Mouse (Mus musculus): Measurements from ENCODE around the gene Unc93b1.

Unc93b1 gene

GRCm38 (mm10) chr19:3935032-3935895 lies at the start of gene Unc93b1:
Unc93b1 (plus strand) TSS chr19:3935186.
- DNase-seq: no peak

- no peak for DNase-seq
These were observed 45.9 kb upstream of the Unc93b1 start for GRCm38 (mm10) chr19:3889096-3889495.

GRCm38 (mm10) chr19:3890181-3890580 lies 44.8 kb upstream of the Unc93b1 start:
- no peak for DNase-seq

GRCm38 (mm10) chr19:3893545-3894116 lies 41.4 kb upstream of the Unc93b1 start:
- no peak for DNase-seq

GRCm38 (mm10) chr19:3894294-3894693 lies 40.7 kb upstream of the Unc93b1 start:
- DNase-seq: no peak

- DNase-seq: no peak
These were observed 39.8 kb upstream of the Unc93b1 start for GRCm38 (mm10) chr19:3895171-3895631.

GRCm38 (mm10) chr19:3896208-3896607 lies 38.8 kb upstream of the Unc93b1 start:
- DNase-seq: no peak

GRCm38 (mm10) chr19:3897557-3897956 lies 37.4 kb upstream of the Unc93b1 start:
- no peak for DNase-seq

- no peak for DNase-seq
These were observed 36.0 kb upstream of the Unc93b1 start for GRCm38 (mm10) chr19:3898952-3899351.

- DNase-seq: no peak
These were observed 35.4 kb upstream of the Unc93b1 start for GRCm38 (mm10) chr19:3899618-3900017.

- no peak for DNase-seq
These were observed 32.0 kb upstream of the Unc93b1 start for GRCm38 (mm10) chr19:3902966-3903365.

- no peak for DNase-seq
These were observed 31.2 kb upstream of the Unc93b1 start for GRCm38 (mm10) chr19:3903648-3904362.

GRCm38 (mm10) chr19:3904363-3904675 lies 30.7 kb upstream of the Unc93b1 start:
- DNase-seq: no peak

- DNase-seq: no peak
These were observed 29.6 kb upstream of the Unc93b1 start for GRCm38 (mm10) chr19:3905261-3905969.

- DNase-seq: no peak
These were observed 28.7 kb upstream of the Unc93b1 start for GRCm38 (mm10) chr19:3906326-3906725.

GRCm38 (mm10) chr19:3906795-3907786 lies 27.9 kb upstream of the Unc93b1 start, which contains the start of gene Tcirg1:
Tcirg1 (minus strand) TSS chr19:3907133.
- peak; percentile 66 for DNase-seq

GRCm38 (mm10) chr19:3907876-3908660 lies 26.9 kb upstream of the Unc93b1 start:
- no peak for DNase-seq

GRCm38 (mm10) chr19:3910206-3910605 lies 24.8 kb upstream of the Unc93b1 start:
- no peak for DNase-seq

- DNase-seq: peak; percentile 98
These were observed 22.4 kb upstream of the Unc93b1 start, which contains the start of gene Ndufs8 for GRCm38 (mm10) chr19:3912337-3913204. Ndufs8 (minus strand) TSS chr19:3912774.

GRCm38 (mm10) chr19:3913692-3914091 lies 21.3 kb upstream of the Unc93b1 start:
- peak; percentile 51 for DNase-seq
